Mouse (Mus musculus) ovary, adult 18-20 months (tissue): ENCODE results near the gene Rfx4.

ENCODE experiments used
- DNase-seq: peaks from one replicate; pipeline ENCODE4 v3.0.0; 2022; ENCODE audit warnings: low spot score, mixed read lengths

The Rfx4 gene

DNA sequence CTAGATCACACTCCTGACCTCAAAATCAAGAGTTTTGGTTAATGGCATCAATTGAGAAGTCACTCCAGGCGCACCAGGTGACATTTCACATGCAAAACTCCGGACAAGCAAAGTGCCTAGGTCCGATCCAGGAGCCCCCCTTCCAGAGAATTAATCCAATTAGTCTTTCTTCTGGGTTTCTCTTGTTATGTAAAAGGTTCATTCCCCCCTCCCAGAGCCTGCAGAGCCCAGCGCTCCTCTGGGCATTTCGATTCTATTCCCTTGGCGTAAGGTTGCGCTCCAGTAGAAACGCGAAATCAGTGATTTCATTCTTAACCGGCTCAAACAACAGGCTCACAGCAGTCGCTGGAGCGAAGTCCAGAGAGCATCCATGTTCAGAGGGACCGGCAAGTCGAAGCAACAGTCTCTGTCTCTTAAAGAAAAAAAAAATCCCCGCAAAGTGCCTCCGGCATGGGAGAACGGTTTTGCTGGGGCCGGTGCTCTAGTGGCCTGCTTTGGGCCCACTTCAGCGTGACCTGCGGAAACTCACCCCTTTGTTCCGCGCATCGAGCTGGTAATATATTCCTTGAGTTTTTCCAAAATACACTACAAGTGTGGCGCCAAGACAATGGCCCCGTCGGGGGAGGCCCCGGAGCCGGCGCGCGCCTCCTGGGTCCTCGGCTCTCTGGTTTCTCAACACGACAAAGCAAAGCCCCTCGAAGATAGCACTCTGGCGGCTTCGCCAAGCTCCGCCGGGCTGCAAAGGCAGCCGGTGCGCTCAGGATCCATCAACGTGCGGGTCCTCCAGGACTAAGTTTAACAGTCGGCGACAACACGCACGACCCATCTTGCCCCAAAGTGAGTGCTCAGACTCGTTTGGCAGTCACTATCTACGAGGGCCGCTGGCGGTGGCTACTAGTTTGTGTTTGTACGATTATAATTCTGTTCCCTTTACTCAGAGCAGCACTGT lies 2.9 kb downstream of the Rfx4 start:
- no peak for DNase-seq

DNA sequence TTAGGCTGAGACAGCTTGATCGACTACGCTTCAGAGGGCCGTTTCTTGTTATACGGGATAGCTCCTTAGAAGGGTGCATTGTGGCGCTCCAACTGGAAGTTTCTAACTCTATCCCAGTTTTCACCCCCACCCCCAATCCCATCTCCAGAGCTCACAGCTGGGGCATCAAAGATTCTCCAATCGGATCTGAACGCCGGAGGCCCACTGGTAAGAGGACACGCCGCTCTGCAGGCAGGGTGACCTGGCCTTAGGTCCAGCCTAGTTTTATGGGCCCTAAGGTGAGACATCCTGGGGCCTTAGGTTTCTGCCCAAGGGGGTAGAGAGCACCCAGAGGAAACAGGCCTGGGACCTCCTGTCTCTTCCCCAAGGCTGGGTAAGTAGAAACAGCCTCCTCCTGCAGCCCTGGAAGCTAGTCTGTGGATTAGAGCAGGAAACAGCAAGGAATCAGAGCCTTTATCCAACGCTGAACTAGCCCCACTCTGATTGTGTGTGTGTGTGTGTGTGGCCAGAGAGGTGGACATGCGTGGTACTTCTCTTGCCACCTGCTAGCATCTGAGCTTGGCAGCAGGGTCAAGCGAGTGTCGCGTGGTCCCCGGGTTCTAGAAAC lies 3.8 kb downstream of the Rfx4 start:
- DNase-seq: no peak

DNA sequence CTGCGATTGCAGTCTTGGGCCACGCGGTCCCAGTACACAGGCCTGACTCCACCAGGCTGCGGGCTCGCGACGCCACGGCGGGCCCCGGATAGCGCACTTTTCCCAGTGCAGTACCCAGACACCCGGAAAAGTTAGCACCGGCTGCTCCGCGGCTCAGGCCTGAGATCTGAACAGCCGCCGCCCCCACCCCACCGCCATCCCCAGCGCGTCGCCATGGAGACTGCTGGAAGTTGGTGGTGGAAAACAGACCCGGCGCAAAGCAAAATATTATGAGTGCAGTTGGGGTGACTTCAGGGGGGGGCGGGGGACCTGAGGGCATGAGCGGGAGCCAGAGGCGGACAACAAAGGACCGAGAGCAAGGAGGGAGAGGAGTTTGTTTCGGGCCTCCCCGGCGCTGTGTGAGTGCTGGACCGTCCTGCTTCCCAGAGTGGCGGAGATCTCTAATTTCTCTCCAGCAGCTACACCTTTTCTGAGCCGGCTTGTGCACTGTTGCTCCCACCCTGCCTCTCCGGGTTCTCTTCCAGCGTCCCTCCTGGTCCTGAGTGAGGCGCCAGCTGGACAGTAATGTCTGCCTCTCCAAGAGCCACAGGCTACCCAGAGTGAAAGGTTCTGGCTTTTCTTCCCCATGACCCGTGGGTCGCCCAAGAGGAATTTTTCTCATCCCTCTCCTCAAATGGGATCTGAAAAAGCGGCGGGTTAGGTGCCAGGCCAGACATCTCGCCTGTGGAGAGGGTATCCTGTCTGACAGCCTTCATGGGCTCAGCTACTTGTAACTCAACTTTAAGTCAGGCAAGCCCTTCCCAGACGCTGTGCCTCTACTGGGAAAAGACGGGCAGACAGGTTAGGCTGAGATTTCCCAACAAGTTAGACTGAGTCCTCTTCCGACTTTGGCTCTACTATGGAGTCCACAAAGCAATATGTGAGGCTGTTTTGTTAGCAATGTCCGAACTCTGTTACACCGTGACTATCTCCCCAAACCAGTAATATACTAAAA lies 4.6 kb downstream of the Rfx4 start:
- peak; percentile 15 for DNase-seq

DNA sequence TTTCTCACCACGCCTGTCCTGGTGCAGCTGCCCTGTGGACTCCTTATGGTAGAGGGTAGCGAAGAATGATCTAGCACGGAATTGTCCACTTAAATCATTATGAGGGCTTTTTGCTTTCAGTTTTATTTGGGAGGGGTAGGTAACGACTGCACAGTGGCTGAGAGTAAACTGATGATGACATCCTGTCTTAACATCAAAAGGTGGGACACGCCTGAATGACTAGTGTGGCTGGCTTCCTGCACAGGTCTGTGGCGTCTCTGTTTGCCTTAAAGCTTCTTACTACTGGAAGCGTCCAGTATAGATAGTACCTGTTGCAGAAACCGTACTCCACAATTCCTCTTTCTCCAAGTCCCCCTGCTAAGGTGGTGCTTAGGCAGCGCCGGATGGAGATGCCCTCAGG lies 12.9 kb downstream of the Rfx4 start:
- no peak for DNase-seq

DNA sequence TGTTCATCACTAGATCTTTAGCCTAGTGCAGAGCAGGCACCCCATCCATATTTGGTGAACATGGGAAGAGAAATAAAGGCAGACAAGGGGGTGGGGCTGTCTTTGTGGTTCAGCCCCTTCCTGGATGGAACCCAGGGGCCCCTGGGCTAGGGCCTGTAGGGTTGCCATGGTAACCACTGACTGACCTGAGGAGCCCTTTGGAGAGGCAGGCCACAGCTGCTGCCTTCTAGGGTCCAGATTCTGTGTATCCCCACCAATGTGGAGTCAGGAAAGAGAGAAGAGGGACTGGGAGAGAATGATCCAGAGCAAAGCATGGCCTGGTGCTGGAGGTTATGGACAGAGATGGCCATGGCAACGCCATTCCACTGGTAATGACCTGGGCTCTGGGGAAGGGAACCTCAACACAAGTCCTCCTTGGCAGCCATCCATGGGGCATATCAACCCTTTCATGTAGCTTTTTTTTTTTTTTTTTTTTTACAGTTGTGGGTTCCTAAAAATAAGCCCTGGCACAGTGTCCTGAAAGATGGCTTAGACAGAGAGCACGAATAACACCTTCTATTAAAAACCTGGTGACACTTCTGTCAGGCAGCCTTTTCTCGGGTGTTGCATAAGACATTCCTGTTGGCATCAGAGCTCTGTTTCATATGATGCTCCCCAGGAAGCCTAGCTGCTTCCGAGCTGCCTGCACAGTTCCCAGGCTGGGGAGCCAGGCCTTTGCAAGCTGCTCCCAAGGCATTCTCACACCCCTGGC lies 16.7 kb downstream of the Rfx4 start:
- DNase-seq: no peak

DNA sequence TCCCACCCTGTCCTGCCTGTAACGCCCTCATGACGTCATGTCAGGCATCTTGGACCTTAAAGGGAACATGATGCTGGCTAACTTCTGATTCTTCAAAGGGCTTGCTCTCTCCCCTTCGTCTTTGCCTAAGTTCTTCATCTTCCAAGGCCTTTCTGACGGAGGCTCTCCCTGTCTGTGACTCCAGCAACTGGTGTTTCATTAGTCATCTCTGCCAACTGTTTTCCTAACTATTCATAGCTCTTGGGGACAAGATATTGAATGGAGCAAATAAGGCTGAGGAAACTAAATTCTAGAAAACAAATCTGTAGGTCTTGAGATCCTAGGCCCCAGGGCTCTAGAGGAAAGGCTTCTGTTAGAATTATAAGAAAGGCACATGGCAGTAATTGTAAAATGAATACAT lies 18.0 kb downstream of the Rfx4 start:
- no peak for DNase-seq

DNA sequence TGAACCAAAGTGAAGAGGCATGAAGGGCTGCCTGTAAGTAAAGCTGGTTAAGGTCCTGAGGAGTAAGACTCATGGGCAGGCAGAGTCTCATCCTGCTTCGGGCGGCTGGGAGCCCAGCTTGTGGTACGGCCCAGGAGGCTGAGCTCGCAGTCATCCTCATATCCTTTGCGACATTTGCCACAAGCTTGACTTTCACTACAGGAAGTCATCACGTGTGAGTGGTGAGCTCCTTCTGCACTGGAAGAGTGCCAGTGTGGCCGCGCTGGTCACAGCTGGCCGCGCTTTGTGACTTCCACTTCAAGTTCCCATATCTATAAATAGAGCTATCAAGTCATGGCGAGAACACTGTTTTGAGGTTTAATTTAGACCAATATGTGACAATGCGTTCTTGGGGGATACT lies 18.7 kb downstream of the Rfx4 start:
- DNase-seq: no peak

DNA sequence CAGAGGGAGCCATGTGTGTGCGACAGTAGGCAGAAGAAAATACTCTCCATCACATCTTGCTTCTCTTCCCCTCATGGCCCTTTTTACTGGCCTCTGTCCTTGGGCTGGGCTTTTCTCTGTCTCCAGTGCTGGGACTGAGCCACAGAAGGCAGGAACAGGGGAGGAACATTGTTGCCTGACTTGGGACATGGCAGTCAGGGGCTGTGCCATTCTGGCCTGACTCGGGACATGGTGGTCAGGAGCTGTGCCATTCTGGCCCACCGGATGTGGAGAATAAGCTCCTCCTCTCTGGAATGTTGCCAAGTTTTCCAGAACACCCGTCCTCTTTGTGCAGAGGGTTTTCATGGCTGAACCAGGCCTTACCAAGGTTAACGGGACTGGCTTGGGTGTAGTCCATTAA lies 21.2 kb downstream of the Rfx4 start:
- no peak for DNase-seq

DNA sequence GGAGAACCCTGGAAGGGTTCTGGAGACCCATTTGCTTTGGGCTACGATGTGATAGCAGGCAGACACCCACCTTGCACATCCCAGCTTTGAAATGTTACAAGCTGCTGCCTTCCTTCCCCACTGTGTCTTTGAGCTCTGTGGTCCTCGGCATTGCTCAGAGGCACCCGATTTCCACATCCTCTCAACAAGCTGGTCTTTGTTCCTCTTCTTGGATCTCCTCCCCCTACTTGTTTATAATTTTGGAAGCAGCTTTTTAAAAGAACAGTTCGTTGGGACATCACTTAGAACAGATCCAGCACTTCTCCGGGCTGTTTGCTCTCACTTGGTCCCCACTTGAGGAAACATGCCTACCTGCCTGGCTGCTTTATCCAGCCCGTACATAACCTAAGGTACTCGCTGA lies 22.1 kb downstream of the Rfx4 start:
- DNase-seq: no peak

DNA sequence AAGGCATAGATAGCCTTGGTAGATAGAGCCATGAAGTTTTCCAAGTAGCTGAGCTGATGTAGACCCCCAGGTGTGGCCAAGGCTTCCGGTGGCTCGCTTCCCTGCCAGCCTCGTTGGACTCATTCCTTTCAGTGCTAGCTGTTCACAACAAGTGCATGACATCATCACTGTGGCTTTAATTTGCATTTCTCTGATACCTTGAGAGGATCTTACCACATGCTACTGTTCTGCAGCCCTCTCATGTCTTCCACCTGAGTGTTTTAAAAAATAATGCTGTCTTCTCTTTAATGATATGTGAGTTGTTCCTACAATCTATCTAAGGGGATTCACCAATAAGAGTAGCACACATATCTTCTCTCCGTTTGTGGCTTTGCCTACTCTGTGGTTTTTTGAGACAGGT lies 25.0 kb downstream of the Rfx4 start:
- DNase-seq: no peak

DNA sequence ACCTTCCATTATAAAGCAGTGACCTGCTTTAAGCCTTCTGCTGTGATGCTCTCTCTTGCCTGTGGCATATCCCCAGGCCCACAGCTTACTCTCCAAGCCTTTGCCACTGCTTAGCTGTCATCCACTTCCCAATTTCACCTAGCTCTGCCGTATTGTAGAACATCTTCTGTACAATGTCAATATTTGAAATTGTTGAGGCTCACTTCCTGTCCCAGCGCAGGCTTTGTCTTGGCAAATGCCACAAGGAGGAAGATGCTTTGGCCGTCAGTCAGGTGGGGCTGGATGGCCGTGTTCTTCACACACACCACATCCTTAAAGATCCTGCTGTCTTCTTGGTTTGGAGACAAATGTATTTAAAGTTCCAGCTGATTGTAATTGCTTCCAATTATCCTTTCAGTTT lies 29.5 kb downstream of the Rfx4 start:
- no peak for DNase-seq

DNA sequence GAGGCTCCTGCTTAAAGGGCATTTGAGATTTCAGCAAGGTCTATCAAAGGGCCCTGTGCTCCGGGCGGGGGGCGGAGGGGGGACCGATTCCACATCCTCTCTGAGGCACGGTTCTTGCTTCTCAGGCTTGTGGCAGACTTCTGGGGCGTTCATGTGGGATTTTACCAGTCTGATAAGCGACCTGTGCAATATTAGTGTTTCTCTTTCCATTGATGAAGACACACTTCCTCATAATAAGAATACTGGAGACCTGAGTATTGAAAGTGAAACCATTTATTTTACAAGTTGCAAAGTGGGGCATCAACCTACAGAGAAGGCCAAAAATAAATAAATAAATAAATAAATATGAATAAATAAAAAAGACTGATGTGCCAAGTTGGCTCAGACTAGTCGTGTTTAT lies 34.5 kb downstream of the Rfx4 start:
- no peak for DNase-seq

DNA sequence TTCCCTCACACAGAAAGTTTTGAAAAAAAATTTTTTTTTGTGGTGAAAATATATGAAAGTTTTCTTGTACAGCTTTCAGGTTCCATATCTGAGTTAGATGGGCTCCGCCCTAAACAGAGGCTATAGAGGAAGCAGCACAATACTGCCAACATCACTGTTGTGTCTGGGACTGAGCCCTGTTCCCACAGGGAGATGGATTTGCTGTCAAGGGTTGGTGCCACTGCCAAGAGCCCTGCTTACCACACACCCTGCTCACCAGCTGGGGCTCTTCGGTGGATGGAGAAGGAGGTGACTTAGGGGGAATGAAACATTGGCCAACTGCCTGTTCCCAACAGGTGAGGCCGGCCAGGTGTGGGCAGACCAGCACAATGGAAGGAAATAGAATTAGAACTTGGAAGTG lies 35.3 kb downstream of the Rfx4 start:
- peak; percentile 22 for DNase-seq

DNA sequence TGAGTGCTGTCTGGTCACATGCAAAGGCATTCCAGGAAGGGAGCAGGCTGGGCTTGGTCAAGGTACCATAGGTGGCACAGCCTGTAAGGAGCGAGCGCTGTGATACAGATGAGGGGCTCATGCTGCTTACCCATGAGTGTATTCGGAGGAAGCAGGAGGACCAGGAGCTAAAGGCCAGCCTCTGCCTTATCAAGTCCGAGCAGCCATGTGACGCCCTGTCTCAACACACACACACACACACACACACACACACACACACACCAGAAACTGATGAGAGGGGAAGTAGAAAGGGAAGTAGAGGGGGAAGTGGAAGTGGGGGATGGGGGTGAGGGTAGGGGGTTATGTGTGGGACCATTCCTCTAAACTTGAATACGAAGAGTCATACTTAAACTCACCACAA lies 45.7 kb downstream of the Rfx4 start:
- DNase-seq: no peak

DNA sequence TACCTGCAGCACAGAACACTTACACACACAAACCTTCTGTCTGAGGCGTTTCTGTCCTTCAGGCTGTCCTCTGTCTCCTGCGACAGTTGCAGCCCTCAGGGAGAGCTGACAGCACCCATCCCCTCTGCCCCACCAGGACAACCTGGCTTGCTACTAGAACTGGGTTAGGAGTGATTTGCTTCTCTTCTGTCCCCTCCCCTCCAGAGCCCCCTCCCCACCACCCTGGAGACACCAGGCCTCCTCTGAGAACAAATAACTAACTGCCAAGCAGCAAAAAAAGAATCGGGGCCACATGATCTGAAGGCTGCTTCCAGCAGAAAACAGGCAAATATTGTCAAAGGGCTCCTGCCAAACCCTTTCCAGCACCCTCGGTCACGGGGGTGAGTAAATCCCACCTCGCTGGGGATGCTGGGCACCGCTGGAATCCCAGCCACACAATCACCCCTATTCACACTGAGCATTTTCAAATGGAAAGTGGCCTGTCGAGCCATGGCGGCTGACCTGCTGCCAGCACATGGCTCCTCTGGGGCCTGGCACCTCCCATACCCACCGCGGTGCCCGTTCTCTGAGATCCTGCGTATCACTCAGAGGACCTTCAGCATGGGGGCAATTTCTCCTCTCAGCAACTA lies 47.5 kb downstream of the Rfx4 start:
- no peak for DNase-seq

DNA sequence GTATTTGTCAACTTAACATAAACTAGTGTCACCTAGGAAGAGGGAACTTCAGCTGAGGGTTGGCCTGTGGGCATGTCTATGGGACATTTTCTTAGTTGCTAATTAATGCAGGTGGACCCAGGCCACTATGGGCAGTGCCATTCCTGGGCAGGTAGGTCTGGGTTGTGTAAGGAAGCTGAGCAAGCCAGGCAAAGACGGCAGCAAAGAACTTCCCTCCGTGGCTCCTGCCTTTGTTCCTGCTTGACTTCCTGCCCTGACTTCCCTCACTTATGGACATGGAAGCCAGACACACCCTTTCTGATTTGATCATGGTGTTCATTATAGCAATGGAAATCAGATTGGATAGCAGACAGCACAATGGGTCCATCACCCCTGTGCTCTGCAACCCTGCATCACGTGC lies 49.7 kb downstream of the Rfx4 start:
- DNase-seq: no peak

DNA sequence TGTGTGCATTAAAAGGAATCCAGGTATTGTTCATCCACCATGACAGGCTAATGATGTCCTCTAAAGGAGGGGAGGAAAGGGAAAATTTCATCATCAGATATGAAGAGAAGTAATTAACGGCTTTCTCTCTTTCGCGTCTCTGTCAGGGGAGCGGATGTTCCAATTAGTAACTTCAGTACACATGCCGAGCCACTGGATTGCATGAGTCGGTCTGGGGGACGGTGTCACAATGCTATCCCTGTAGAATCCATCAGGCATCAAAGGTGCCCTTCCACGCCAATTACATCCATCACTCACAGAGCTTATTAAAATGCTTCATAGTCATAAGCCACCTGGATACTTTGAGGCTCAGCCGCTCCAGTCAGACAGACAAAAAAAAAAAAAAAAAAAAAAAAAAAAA lies 51.3 kb downstream of the Rfx4 start:
- DNase-seq: no peak

DNA sequence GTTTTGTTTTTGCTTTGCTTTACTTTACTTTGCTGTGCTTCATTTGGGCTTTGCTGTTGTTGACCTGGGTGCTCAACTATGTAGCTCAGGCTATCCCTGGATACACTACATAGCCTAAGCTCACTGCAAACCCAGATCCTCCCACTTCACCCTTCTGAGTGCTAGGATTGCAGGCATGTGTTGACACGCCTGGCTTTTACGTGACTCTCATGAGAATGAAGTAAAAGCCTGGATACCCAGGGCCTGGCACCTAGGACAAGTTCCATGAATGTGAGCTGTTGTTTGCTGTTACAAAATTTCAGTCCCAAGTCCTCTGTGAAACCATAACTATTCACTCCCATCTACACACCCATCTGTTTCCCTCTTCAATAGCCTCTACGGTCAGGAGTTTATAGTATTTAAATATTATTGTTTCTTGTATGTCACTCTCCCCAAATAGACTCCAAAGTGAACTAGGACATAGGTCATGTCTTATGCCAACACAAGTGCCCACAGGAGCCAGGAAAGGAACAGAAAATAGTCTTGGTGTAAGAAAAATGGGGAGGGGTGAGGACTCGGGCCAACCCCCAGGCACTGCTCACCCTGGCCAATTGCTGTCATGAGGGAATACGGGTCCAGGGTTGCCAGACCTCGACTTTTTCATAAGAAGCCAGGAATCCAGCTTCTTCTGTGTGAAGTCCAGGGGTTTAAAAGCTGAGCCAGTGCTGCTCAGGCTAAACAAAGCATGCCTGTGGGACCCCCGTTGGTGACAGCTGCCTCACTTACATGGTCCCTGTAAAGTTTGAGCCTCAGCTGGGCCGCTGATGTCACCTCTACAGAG lies 54.4 kb downstream of the Rfx4 start:
- DNase-seq: no peak

DNA sequence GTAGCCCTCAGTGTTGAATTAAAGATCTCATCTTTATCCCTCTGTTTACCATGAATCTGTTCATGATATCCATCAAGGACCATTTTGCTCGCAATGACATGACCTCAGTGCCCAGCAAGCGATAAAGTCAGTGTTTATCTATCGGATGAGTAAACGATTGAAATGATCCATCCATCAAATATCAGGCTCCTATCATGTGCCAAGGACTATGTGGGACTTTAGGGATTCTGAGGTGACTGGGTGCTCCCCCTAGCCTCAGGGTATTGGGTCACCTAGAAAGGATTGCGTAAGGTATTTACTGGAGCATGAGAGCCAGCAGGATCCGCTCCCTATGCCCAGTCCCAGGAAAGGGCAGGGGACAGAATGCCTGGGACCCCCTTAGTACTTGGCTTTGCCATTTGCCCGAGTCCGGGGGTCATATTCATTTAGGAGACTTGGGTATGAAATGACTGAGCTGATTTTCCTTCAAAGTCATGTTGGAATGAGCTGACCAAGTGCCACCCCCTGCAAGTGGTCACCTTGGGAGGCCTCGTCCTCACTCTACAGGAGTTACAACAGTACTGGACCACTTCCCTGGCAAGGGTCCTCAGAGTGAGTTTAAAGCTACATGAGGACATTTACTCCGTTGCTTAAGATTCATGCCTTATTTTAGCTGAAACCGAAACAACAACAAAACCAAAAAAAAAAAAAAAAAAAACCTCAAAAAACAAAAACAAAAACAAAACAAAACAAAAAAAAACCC lies 55.5 kb downstream of the Rfx4 start:
- DNase-seq: no peak

DNA sequence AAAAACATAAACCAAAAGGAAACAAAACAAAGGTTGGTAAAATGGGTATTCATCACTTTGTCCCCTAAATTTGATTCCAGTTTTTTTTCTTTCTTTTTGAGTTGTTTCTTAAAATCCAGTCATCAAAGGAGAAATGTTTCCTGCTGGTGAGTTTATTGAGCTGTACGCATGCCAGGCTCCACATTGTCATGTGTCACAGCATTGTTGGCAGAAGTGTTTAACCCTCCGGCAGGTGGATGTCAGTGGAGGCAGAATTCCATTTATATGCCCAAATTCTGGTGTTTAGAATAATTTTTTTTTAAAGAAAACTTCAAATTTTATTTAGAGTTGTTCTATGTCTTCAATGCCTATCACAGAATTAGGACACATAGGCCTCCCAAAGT lies 56.0 kb downstream of the Rfx4 start:
- no peak for DNase-seq
